Mouse (Mus musculus) erythroblast, embryonic 14.5 days (primary cell): Measurements from ENCODE around the gene Efhd2.

ENCODE experiments used
- GATA1 ChIP-seq: IDR thresholded peaks from 2 replicates; pipeline ENCODE4 v1.6.1; 2012; ENCODE audit warnings: low read length, inconsistent platforms, mixed read lengths
- TAL1 ChIP-seq: IDR thresholded peaks from 3 replicates; pipeline ENCODE4 v1.6.1; 2012; ENCODE audit warnings: low read length, inconsistent platforms, mixed read lengths

DNA sequence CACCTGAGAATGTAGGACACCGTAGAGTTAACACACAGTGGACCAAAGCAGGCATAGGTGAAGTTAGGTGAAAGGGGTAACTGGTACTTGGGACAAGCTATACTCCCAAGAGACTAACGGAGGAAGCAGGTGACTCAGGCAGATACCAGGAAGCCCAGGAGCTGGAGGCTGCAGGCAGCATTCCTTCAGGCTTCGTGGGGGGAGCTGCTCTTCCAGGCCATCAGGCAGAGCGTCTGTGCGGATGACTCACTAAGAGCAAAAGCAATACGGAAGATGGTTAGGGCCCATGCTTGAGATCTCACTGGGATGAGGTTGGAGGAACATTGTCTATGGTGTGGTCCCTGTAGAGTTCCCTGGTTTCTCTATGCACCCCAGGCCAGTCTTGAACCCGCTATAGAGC lies 8.1 kb upstream of the Efhd2 start:
- TF ChIP-seq GATA1 (no peak), TAL1 (no peak)
